Mouse (Mus musculus): ENCODE data around the gene Otop3.

DNA sequence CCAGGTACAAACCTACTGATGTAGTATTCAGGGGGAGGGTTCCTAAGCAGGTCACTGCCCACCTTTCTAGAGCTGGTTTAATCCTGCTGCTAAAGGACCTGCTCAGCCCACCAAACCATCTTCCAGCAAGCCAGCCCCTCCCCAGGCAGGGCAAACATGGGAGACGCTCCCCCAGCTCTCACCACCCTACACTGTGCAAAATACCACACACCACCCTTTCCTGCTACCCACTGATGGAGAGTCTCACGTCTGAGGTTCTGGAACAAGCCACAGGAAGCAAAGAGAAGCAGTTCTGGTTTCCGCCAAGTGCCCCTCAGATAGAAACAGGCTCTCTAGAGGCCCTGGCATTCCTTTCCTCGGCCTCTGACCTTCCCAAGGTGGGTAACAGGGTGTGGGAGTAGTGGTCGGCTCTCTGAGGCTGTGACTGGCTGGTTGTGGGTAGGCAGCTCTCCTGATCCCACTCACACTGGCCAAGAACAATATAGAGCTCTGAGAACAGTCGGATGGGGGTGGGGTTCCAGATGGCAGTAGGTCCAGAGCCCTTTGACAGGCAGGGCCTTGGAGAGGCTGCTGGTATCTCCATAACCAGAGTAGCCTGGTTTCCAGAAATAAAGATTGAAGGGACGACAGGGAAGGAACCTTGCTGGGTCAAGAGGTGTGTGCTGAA lies 31.6 kb downstream of the Otop3 start:
- TF ChIP-seq CTCF (IDR thresholded peaks at IDR 0.05; ENCODE audit: extremely low read depth, insufficient read depth, low read length) (no peak), POLR2A (IDR thresholded peaks at IDR 0.05; ENCODE audit: extremely low read depth, insufficient read depth, low read length) (no peak)
